Mouse (Mus musculus) spleen, postnatal 4 days (tissue): ENCODE results near the gene Dnajc7.

ENCODE experiments used
- DNase-seq, 2 experiments: peaks; one replicate each; pipeline ENCODE4 v3.0.0; 2022; ENCODE audit warnings: low spot score in 2 of 2

Gene Dnajc7

DNA sequence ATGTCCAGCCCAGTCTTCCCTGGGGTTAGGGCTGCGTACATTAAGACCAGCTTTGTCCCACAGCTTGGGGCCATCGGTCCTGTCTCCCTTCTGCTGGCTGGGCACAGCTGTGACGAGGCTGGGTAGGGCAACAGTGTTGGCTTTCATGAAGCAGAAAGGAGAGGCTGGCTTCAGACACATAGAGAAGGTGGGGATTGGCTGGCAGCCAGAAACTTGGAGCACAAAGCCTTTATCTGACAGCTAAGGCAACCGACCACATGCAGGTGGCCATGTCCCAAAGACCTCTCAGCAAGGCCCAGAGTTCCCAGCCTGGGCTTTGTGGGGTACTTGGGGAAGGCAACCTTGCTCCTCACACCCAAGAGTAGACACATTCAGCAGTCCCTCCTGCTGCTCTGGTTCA lies 38.2 kb downstream of the Dnajc7 start:
- peak; percentile 64 to 80 for DNase-seq

DNA sequence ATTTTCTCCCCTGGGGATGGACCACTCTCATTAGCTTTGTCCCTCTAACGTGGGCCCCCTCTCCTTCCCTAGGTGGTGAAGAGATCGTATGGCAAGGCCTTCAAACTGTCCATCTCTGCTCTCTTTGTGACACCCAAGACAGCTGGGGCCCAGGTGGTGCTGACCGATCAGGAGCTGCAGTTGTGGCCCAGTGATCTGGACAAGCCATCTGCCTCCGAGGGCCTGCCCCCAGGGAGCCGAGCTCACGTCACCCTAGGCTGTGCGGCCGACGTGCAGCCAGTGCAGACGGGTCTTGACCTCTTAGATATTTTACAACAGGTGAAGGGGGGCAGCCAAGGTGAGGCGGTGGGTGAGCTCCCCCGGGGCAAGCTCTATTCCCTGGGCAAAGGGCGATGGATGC lies 39.7 kb downstream of the Dnajc7 start:
- DNase-seq, result peak in 1 of 2 experiments; percentile 29

DNA sequence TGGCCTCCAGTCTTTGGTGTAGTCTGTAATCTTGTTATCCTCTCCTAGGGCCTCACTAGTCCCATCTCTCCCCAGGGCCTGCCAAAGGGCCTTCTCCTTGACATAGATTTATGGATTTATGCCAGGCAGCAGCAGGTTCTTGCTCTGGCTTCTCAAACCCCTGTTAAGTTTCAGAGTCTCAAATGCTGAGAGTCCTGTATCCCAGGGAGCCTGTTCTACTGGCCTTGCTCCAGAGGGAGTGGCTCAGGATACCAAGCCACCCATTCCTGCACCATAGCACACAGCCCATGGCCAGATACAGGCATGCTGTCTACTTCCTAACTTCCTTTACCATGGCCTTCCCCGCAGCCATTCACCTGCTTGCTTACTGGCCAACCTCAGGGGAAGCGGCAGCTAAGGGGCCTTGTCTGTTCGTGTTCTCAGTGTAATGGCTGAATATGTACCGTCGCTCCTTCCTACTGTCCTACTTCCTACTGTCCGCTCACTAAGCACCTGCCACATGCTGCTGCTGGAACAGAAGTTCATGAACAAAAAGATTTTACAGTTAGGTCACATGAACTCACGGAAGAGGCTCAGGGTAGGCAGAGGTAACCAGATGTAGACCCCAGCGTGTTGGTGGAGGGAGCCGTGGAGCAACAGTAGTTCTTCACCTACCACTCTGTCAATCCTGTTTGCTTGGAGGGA lies 40.7 kb downstream of the Dnajc7 start:
- no peak for DNase-seq

DNA sequence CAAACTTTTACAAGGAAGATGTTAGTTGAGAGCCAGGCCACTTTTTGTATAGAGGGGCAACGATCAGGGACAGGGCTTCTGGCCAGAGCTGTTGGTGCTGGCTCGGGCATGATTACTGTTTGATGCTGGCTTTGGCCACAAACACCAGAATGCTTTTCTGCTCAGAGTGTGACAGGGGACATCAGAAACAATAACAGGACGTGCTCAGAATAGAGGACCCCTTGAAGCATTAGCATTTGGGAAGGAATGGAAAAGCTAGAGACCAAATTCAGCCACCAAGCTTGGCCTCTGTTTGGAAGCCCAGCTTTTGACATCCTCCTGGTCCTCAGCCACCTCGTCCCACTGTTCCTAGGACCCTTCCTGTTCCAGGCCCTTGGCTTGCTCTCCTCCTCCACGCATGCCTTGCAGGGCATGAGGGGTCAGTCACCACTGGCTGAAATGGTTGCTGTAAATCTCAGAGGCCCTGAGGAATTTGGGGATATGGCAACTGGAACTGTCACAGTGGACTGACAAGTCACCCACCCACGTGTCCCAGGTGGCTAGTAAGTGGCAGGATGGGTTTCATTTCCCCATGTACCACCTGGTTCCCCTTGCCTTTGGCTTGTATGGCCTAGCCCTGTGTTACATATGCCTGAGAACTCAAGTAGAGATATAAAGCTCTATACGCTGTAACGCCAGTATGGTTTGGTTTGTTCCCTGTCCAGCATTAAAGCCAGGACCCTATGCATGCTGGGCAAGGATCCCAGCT lies 41.9 kb downstream of the Dnajc7 start:
- DNase-seq, result peak in 1 of 2 experiments; percentile 37

DNA sequence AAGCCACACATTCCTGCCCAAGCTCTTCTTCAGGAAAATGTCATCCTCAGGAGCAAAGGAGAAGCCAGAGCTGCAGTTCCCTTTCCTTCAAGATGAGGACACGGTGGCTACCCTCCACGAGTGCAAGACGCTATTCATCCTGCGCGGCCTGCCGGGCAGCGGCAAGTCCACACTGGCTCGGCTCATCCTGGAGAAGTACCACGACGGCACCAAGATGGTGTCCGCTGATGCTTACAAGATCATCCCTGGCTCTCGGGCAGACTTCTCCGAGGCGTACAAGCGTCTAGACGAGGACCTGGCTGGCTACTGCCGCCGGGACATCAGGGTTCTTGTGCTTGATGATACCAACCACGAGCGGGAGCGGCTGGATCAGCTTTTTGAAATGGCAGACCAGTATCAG lies 43.7 kb downstream of the Dnajc7 start:
- no peak for DNase-seq

DNA sequence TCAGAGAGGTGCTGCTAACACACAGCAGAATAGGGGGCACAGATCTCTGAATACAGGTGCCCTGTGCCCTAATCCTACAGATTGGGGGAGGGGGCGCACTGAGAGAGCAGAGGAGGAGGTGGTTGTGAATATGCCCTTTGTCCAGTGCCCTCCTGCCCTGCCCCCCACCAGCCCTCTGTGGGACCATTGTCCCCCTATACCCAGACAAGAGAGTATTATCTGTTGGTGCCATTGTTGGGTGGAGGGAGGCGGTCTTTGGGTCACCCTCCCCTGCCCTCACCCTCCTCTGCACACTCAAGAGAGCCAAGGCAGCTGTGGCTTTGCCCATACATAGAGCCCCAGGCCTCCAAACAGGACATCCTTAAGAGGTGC lies 44.5 kb downstream of the Dnajc7 start:
- DNase-seq, result no peak

DNA sequence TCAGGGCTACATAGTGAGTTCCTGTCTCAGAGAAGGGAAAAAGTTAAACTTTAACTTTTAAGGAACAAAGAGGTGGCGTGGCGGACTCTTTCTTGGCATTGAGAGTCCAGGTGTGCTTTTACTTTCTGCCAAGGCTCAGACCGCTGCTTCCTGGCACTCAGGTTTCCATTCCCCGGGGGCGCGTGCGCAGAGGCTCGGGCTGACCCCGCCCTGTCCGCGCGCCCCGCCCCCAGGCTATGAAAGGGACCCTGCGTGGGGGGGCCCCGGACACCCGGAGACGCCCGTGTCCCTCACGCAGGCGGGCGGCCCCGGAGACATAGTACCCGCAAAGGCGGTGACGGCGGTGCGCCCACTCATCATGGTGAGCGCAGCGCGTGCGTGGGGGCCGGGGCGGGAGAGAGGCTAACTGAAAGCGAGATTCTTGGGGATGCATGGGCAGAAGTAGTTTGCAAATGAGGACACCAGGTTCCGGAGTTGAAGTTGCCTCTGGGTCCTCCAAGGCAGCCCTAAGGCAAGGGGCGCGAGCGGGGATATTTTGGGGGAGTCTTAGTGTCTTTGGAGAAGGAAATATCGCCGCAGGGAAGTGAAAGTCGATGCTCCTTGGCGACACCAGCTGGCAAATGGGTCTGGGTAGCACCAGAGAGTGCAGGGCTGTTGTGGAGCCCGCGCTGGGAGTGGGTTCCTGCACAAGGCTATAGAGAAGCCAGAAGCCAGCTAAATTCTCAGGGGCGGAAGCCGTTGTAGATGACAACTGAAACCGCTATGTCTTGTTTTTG lies 45.1 kb downstream of the Dnajc7 start, which contains the start of gene Cnp:
Gene Cnp (plus strand): TSS at position 197 of the 776 bp plus-strand sequence.
- DNase-seq, result peak; percentile 81 to 92

DNA sequence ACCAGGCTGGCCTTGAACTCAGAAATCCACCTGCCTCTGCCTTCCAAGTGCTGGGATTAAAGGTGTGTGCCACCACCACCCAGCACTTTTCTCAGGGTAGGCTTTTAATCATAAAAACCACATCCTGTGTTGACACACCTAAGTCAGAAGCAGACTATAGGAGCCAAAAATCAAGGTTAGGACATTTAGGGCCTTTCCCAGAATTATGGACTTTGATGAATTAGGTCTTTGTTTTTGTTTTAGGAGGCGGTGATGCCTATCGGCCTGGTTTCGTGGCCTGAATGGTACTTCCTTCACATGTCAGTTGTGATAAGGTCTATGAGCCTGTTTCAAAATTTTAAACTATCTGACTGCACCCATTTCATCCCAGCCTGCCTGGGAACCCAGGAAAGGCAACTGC lies 45.8 kb downstream of the Dnajc7 start:
- no peak for DNase-seq

DNA sequence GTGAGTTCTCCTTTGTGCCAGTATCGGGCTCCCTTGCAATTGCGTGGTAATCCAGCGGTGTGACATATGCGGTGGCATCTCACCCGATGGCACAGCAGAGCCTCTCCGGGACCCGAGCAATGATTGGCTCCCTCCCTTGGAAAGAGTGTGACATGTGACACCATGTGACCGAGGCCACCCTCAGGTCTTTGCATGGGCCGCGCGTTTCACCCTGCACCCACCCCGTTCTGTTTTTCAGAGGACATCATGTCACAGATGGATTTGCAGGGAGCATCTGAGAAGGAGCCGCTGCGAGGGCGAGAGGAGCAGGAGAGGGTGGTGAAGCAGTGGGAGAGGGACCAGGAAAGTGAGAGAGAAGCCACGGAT lies 48.8 kb downstream of the Dnajc7 start:
- DNase-seq, result no peak

DNA sequence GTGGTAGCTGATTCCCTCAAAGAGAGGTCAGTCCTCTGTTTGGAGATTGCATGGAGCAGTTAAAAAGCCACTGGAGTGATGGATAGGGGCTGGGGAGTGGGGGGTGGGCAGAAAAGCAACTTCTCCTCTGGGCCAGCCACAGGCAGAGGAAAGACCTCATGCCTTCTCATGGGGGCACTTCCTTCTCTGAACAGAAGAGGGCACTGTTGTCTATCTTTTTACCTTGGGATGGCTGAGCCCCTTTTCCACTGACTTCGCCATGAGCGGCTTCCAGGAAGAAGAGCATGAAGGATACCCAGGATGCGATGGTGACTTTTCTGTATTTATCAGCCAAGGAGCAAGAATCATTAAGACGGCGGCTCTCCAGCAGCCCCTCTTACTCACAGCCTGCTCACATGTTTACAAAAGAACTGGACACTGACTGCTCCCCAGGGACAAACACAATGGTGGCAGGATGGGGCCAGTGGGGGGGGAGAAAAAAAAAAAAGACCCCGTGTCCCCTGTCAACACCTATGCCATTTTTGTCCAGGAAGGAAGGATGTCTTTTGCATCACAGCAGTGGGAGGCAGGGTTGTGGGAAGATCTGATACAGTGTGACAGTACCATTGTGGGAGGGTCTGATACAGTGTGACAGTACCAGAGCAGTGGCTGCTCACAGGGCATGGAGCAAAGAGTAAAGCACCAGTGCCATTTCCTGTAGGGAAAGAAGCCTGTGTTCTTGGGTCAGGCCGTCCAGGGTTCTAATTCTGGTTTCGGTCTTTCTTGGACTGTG lies 49.4 kb downstream of the Dnajc7 start:
- peak; percentile 68 to 82 for DNase-seq

DNA sequence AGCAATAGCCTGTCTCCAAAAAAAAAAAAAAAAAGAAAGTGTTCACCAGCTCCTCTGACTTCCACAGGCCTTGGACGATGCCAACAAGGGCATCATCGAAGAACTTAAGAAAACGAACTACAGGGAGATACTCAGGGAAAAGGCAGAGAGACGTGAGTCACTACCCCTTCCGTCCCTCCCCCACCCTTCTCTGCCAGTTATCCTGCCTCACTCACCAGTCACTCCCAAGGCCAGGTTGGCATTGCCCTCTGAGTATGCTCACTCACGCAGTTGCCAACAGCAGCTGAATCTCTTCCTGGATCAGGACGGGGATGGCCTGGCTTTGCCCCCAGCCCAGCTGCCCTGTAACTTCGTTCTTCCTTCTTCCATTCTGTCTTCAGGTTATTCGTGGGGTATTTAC lies 50.2 kb downstream of the Dnajc7 start:
- no peak for DNase-seq

DNA sequence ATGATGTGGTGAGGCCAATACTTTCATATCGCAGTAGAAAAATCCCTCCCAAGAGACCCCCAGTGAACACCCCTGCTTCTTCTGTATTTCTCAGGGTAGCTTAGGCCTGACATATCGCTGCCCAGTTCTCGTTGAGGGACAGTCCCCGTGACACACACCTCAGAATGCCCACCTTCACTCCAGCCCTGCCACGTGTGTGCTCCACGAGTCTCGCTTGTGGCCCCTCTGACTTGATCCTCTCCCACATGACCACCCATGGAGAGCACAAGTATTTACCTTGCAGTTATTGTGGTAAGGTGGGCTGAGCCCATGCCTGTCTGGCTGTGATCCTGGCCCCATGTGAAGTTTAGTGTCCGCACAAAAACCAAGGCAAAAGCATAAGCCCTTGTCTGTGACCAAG lies 51.3 kb downstream of the Dnajc7 start:
- DNase-seq, result no peak

DNA sequence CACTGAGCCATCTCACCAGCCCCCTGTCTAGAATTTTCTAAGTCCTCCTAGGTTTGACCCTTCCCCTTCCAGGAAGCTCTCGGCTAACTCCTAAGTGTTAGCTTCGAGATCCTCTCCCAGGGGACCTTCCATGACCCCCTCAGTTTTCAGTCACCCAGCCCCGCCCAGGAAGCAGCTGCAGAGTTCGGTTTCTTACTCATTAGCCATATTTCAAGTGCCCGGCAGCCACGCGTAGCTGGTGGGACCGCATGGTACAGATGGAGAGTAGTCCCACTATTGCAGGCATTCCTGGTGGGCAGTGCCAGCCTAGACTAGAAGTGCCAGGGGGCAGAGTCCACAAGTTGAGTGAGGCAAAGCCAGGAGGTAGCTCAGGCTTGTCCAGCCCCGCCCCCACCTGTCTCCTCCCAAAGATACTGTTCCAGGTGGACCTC lies 52.1 kb downstream of the Dnajc7 start:
- DNase-seq, result peak in 1 of 2 experiments; percentile 37

DNA sequence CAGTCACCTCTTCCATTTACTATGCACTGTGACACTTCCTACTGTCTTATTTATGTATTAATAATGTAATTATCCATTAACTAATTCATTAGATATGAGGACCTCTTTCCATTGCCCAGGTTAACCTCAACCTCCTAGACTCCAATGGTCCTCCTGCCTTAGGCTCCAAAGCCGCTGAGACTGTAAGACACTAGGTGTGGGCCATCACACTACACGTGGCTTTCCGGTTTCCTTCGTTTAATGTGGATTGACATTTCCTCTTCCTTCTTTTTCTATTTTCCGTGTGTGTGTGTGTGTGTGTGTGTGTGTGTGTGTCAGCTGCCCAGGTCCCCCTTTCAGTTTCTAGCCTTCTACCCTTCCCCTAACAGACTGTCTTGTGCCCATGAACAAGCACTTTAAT lies 52.7 kb downstream of the Dnajc7 start:
- no peak for DNase-seq

DNA sequence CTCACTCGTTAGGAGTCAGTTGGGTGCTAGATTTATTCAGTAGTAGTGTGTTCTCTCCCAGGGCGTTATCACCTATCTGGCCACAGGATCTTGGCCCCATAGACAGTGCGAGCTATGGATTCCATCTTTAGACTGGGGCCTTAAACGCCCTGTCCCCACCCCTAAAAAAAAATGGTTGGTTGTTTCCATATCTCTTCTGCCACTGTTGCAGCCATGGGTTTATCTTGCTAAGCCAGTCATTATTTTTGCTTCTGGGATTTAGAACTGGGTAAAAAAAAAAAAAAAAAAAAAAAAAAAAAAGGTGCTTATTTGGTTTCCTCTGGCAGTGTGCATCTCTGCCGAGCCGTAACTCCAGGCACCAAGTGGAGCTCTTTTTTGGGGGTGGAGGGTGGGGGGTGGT lies 55.3 kb downstream of the Dnajc7 start:
- DNase-seq, result no peak

DNA sequence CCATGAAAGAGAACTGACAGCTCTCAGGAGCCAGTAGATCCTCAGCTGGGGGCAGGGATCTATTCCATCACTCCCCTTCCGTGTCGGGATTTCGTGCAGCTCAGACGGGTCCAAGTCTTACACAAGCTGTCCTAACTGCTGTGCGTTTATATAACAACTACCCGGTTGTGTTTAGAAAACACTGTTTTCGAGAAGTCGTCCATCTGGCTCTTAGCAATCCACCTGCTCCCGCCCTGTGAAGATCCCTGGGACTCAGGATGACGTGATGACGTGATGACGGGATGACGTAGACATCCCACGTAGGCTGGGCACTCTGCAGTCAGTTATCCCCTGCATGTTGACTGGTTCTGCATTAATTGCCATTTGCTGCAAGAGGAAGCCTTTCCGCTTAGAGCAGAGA lies 55.7 kb downstream of the Dnajc7 start:
- DNase-seq, result no peak

DNA sequence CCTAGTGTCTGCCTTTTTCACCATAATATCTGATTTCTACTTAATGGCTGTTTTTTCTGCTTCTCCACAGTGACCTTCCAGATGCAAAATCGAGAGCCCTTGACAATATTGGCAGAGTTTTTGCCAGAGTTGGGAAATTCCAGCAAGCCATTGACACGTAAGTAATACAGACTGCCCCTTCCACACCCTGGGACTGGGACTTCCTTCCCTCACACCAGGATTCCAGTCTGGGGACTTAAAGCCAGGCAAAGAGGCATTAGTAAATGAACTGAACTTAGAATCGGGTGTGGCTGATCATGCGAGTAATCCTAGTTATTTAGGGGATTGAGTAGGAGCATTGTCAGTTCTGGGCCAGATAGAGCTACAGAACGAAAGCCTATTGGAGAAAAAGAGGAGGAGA lies 58.2 kb downstream of the Dnajc7 start:
- no peak for DNase-seq

DNA sequence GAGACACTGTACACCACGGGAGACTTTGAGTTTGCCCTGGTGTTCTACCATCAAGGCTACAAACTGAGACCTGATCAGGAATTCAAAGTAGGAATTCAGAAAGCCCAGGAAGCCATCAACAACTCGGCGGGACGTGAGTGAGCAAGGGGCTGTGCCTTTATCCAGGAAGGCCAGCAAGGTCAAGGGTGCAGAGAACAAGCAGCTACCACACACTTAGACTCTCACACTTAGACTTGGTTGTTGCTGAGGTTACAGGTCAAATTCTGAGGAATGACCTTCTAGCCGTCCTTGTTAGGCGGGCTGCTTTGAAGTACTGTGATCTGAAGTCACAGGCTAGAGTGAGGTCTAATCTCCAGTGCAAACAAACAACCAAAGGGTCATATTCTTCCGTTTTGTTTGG lies 60.5 kb downstream of the Dnajc7 start:
- no peak for DNase-seq

DNA sequence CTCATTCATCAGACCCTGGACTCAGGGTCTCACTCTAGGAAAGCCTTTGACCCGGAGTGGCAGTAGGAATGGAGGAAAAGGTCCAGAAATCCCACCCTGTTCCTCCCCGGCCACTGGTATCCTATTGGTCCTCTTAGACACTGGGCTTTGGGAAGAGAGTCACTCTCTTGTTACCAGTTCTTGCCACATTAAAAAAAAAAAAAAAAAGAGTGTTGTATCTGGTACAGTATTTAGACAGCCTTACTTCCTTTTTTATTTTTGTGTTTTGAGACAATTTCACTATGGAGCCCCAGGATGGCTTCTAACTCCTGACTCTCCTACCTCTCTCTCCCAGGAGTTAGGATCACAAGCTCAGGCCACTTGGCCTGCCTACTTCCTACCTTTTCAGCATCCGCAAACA lies 62.4 kb downstream of the Dnajc7 start:
- DNase-seq, result no peak

DNA sequence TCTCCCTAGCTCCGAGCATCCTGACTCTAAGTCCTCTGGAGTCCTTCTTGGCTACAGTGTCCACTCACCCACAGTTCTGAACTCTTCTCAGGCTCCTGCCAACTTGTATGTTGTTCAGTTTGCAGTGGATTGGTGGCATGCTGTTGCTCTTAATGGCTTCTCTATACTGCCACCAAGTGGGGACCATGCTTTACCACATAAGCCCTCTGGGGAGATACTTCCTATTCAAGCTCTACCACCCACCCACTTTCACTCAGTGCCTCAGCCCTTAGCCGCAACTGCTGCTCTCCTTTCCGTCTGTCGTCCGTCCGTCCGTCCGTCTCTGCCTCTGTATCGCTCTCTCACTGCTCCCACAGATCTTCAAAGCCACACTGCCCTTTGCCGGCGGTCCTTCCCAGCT lies 64.4 kb downstream of the Dnajc7 start:
- DNase-seq, result peak; percentile 65 to 77

DNA sequence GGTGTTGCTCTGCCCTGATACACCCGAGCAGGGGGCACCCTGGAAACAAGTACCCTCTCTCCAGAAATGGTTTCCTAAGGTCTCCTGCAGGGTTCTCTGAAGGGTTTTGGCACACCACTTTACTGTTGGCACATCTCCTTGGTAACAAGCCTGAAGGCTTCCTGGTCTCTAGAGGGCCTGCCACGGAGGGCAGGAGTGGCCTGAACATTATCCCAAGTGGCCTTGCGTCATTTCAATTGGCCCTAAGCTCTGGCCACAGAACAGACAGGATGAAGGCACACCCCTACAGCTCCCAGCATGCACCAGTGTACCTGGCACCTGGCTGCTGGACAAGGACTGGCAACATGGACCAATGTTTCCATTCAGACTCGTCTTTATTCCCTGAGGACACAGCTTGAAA lies 67.1 kb downstream of the Dnajc7 start:
- DNase-seq, result no peak

DNA sequence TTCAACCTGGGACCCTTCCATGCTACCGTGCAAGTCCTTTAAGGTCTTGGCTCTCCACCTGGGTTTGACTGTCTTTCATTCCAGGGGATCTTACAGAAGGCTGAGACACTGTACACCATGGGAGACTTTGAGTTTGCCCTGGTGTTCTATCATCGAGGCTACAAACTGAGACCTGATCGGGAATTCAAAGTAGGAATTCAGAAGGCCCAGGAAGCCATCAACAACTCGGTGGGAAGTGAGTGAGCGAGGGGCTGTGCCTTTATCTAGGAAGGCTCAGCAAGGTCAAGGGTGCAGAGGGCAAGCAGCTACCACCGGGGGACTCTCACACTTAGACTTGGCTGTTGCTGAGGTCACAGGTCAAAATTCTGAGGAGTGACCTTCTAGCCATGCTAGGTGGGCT lies 69.9 kb downstream of the Dnajc7 start:
- DNase-seq, result no peak
